In the genomic region with DNA sequence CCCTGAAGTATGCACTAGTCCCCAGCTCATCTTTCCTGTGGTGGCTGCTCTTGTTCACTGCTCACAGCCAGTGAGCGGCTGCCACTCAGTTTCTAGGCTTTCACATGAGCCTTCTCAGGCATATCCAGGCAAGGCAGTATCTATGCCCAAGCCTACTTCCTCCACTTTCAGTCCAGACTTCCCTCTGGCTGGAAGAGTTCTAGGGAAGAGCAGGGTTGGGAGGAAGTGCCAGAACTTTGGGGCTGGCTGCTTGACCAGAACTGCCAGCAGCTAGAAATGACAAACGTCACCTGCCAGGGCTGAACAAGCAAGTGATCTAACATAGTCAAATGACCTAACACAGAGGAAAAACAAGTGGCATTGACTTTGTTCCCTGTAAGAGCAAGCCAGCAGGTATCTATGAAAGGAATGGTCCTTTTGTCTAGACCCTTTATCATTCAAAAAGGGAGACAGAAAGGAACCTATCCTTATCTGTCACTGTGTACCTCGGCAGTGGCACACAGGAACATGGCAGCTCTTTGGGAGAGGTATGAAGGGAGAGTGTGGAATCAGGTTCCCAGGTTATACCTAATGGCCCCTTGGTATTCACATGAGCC, we compare ENCODE assay signal across 11 mouse cellular contexts.
A peak's percentile ranks its signal among the peaks of the same experiment; 100 is the strongest.
DNase-seq lines count a peak whose midpoint lies in the region; ATAC-seq and TF ChIP-seq lines count a peak whose summit lies in the region.
"Had no signal": no experiment of that assay in that cellular context is flagged by ENCODE, and none has a peak within 500 bp of the region (broad histone marks: within the 10 kb centered on the region; RNA-seq: fewer than 3 reads in every experiment).

No protein-coding gene starts in this region.

- no peak overlapping the region for H3K4me3 ChIP-seq in bone marrow, adult 2 months (replicated peaks; ENCODE audit: control insufficient read depth, low read depth, low read length)
- H3K4me3 ChIP-seq in heart, embryonic 13.5 days = no peak overlapping the region
- H3K4me3 ChIP-seq: limb, embryonic 12.5 days had no signal

- peaks cover 14% of the 10 kb centered on the region for H3K36me3 ChIP-seq in heart, embryonic 13.5 days

- no peaks in the 10 kb centered on the region for H3K27me3 ChIP-seq in heart, embryonic 13.5 days (replicated peaks)

- no peak overlapping the region for H3K4me2 ChIP-seq in heart, embryonic 13.5 days
- H3K4me2 ChIP-seq: limb, embryonic 12.5 days had no signal

- TF ChIP-seq POLR2A in bone marrow, adult 2 months (IDR thresholded peaks at IDR 0.05; ENCODE audit: borderline replicate concordance, control insufficient read depth, low read depth, low read length) = no peak

- TF ChIP-seq CTCF in bone marrow, adult 2 months (IDR thresholded peaks at IDR 0.05; ENCODE audit: control insufficient read depth, insufficient read depth, low read length) = no peak

- no peak for ATAC-seq in heart, embryonic 13.5 days (ENCODE audit: extremely low read depth, insufficient number of reproducible peaks, low FRiP score, low TSS enrichment)
- ATAC-seq in granulocyte monocyte progenitor cell, adult 5-6 weeks (replicated peaks; ENCODE audit: poor library complexity, severe bottlenecking) = no peak

- peaks cover 19% of the 10 kb centered on the region for H3K4me1 ChIP-seq in bone marrow, adult 2 months (ENCODE audit: control insufficient read depth, insufficient read depth, low read length)
- H3K4me1 ChIP-seq in heart, embryonic 13.5 days = peaks cover 68% of the 10 kb centered on the region

- WGBS in bone marrow, adult 2 months = 60% methylated on average over 3 of the region's 3 CpGs
- WGBS in heart, embryonic 13.5 days = 60% methylated on average over 3 of the region's 3 CpGs

- no peaks in the 10 kb centered on the region for H3K9me3 ChIP-seq in heart, embryonic 13.5 days
- H3K9me3 ChIP-seq: limb, embryonic 12.5 days had no signal

- DNase-seq in heart, adult 11 months = peak; percentile 94
- no peak for DNase-seq in heart, postnatal 25 days (ENCODE audit: low spot score)
- peak; percentile 37 for DNase-seq in lung, postnatal 36 days
- no peak for DNase-seq in T-cell, adult 2 months (ENCODE audit: low spot score)
- DNase-seq in natural killer cell, adult 2 months (ENCODE audit: low spot score in 2 of 2) = no peak
- DNase-seq: kidney, adult 18-20 months; right cerebral cortex, postnatal 14 days had no signal

- intact Hi-C loops in heart, postnatal 25 days (cut with DNase I) = no loop called here

- H3K9ac ChIP-seq in heart, embryonic 13.5 days = no peak overlapping the region; the same call in 1 of the 2 replicates
- H3K9ac ChIP-seq: limb, embryonic 12.5 days had no signal

- peak overlapping the region; percentile 3; the same call in 1 of the 2 replicates for H3K27ac ChIP-seq in bone marrow, adult 2 months (ENCODE audit: control insufficient read depth, insufficient read depth, low read depth, low read length, poor library complexity)
- H3K27ac ChIP-seq in heart, embryonic 13.5 days (replicated peaks) = peak overlapping the region; percentile 54
- H3K27ac ChIP-seq: limb, embryonic 12.5 days had no signal

Comparison
In these comparisons a context has a peak if more than half of its experiments do, and no peak if none do; other contexts are left out.
1. DNase-seq: peak in heart, adult 11 months (single experiment) and lung, postnatal 36 days (single experiment); none in heart, postnatal 25 days (single experiment), T-cell, adult 2 months (single experiment) and natural killer cell, adult 2 months (0 of 2).